Mouse (Mus musculus) embryonic facial prominence, embryonic 10.5 days (tissue): ENCODE measurements at regions not wholly inside any gene's neighbourhood (a gene's known extent, or its start where the extent isn't known, plus 50 kb on each side); places are given as distances from the start of the nearest gene placed in this dataset.

ENCODE experiments used
- DNase-seq: peaks from one replicate; pipeline ENCODE4 v3.0.0-alpha.2; 2017; ENCODE audit warnings: low spot score
- H3K27ac ChIP-seq: fragments of 300-500 bp; sonication (generic); replicated peaks from 2 replicates; pipeline ENCODE4 v1.5.1; 2016; ENCODE audit warnings: mild to moderate bottlenecking
- H3K27me3 ChIP-seq: fragments of 300-500 bp; sonication (generic); replicated peaks from 2 replicates; pipeline ENCODE4 v1.6.1; 2016; ENCODE audit warnings: low read depth, mild to moderate bottlenecking; ENCODE audit not compliant: poor library complexity, severe bottlenecking
- H3K36me3 ChIP-seq: fragments of 300-500 bp; sonication (generic); replicated peaks from 2 replicates; pipeline ENCODE4 v1.6.1; 2016; ENCODE audit warnings: mild to moderate bottlenecking, moderate library complexity
- H3K4me1 ChIP-seq: fragments of 300-500 bp; sonication (generic); 2 replicates; pipeline ENCODE4 v1.6.1; 2016
- H3K4me3 ChIP-seq: fragments of 300-500 bp; sonication (generic); 2 replicates; pipeline ENCODE4 v1.5.1; 2016; ENCODE audit warnings: mild to moderate bottlenecking, moderate library complexity
- H3K9me3 ChIP-seq: fragments of 300-500 bp; sonication (generic); 2 replicates; pipeline ENCODE4 v1.6.1; 2016; ENCODE audit warnings: mild to moderate bottlenecking
- WGBS: fragments of 180-500 bp; shearing (Covaris S2); methylation state at CpG from one replicate; pipeline ENCODE4 v1.1.7; 2016; 5-methylcytosine and 5-hydroxymethylcytosine counted together

DNA sequence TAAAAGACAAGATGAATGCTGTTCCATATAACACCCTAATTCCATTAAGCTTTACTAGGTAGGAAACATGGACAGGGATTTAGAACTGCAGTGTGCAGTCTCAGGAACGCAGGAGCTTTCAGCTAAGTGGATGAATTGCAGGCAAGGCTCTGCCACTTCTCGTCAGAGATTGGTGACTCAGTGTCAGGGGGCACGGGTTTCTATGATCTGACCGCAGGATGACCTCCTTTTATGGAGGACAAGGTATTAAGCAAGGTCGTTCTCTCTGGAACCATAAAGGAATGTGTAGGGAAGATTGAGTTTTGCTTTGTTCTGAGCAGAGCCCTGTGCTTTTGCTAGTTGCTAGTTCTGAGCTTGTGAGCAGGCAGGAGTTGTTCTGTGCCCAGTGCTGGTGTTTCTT lies 373.7 kb downstream of the Cmpk2 start:
- Histone ChIP-seq H3K4me1 (peaks cover 8% of the 10 kb centered on the region), H3K9me3 (no peaks in the 10 kb centered on the region), H3K4me3 (no peak overlapping the region), H3K36me3 (no peaks in the 10 kb centered on the region), H3K27ac (peak overlapping the region; percentile 27; the same call in 1 of the 2 replicates), H3K27me3 (no peaks in the 10 kb centered on the region)
- 34% methylated on average over 5 of the region's 5 CpGs for WGBS
- peak; percentile 37 for DNase-seq

DNA sequence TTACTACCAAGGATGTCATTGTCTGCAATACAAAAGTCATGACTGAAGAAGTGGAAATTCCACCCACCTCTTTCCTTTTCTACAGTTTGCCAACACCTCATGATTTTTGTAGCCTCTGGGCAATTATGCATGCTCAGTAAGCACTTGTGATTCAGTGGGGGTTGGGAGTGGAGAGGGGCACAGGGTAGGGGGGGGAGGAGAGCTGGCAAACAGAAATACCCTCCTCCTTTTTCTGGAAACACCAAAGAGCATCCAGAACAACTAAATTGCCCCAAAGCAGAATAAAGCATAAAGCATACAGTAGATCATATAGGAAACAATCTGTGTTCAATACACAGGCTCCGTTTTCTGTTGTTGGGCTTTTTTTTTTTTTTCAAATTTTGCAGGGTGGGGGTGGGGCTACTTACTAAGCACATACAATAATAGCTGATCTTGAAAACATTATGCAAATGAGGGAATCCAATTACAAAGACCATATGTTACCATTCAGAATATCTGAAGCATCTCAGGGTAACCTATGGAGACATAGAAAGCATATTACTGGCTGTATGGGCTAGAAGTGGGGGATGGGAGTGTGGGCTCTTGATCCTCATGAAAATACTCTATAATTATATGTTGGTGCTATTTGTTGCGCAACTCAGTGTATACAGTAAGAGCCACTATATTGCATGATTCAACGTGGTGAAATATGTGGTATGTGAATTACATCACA lies 352.4 kb downstream of the Cmpk2 start:
- Histone ChIP-seq H3K9me3 (no peaks in the 10 kb centered on the region), H3K4me3 (no peak overlapping the region), H3K4me1 (peaks cover 21% of the 10 kb centered on the region), H3K27ac (peak overlapping the region; percentile 31; the same call in 1 of the 2 replicates), H3K27me3 (no peaks in the 10 kb centered on the region), H3K36me3 (no peaks in the 10 kb centered on the region)
- 65% methylated on average over 3 of the region's 3 CpGs for WGBS
- no peak for DNase-seq

DNA sequence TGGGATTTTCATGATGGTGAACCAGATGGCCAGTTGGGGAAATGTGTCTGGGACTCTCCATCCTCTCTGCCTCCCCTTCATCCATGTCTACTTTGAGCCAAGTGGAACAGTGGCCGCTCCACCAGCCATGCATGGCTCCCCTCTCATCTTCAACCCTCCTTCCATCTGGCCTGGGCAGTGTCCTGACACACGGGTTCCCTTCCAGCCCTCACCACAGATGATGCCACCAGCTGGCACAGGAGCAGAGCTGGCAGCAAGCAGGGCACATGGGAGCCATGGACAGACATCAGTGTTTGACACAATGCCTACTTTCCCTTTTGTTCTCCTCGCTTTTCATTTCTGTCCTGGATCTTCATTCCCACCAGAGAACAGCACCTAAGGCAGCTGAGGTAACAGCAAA lies 348.9 kb downstream of the Cmpk2 start:
- Histone ChIP-seq H3K4me1 (peaks cover 32% of the 10 kb centered on the region), H3K4me3 (no peak overlapping the region), H3K27me3 (no peaks in the 10 kb centered on the region), H3K9me3 (no peaks in the 10 kb centered on the region), H3K27ac (no peak overlapping the region), H3K36me3 (no peaks in the 10 kb centered on the region)
- WGBS: 91% methylated on average over 3 of the region's 3 CpGs
- no peak for DNase-seq

- Histone ChIP-seq H3K4me3 (no peak overlapping the region), H3K36me3 (no peaks in the 10 kb centered on the region), H3K4me1 (peaks cover 19% of the 10 kb centered on the region), H3K27ac (no peak overlapping the region), H3K9me3 (no peaks in the 10 kb centered on the region), H3K27me3 (no peaks in the 10 kb centered on the region)
- 49% methylated on average over 8 of the region's 8 CpGs for WGBS
- DNase-seq: no peak
These were observed 346.8 kb downstream of the Cmpk2 start for GRCm38 (mm10) chr12:26815771-26816170.

- no peaks in the 10 kb centered on the region for H3K27me3 ChIP-seq
- no peaks in the 10 kb centered on the region for H3K36me3 ChIP-seq
- no peaks in the 10 kb centered on the region for H3K9me3 ChIP-seq
- H3K4me1 ChIP-seq: peaks cover 17% of the 10 kb centered on the region
- H3K4me3 ChIP-seq: no peak overlapping the region
- 80% methylated on average over 5 of the region's 5 CpGs for WGBS
- DNase-seq: no peak
- peak overlapping the region; percentile 32; the same call in 1 of the 2 replicates for H3K27ac ChIP-seq
These were observed 341.7 kb downstream of the Cmpk2 start for GRCm38 (mm10) chr12:26810565-26811177.

- DNase-seq: peak; percentile 37
- no peaks in the 10 kb centered on the region for H3K27me3 ChIP-seq
- H3K36me3 ChIP-seq: no peaks in the 10 kb centered on the region
- 0 out of 2 replicates have a peak overlapping the region, but pooled peaks have one; percentile 30 for H3K27ac ChIP-seq
- 4% methylated on average over 4 of the region's 4 CpGs for WGBS
- H3K4me1 ChIP-seq: peaks cover 12% of the 10 kb centered on the region
- no peaks in the 10 kb centered on the region for H3K9me3 ChIP-seq
- H3K4me3 ChIP-seq: no peak overlapping the region
These were observed 340.7 kb downstream of the Cmpk2 start for GRCm38 (mm10) chr12:26809670-26810069.

GRCm38 (mm10) chr12:26802542-26802941 lies 333.5 kb downstream of the Cmpk2 start:
- 79% methylated on average over 5 of the region's 5 CpGs for WGBS
- H3K9me3 ChIP-seq: no peaks in the 10 kb centered on the region
- H3K4me3 ChIP-seq: no peak overlapping the region
- H3K27me3 ChIP-seq: no peaks in the 10 kb centered on the region
- no peak for DNase-seq
- H3K27ac ChIP-seq: no peak overlapping the region
- H3K4me1 ChIP-seq: no peaks in the 10 kb centered on the region
- H3K36me3 ChIP-seq: no peaks in the 10 kb centered on the region

- DNase-seq: no peak
- Histone ChIP-seq H3K9me3 (no peaks in the 10 kb centered on the region), H3K4me1 (peaks cover 10% of the 10 kb centered on the region), H3K27me3 (no peaks in the 10 kb centered on the region), H3K36me3 (no peaks in the 10 kb centered on the region), H3K4me3 (no peak overlapping the region), H3K27ac (no peak overlapping the region)
- 85% methylated on average over 6 of the region's 6 CpGs for WGBS
These were observed 330.3 kb downstream of the Cmpk2 start for GRCm38 (mm10) chr12:26799310-26799709.

- no peak overlapping the region for H3K4me3 ChIP-seq
- peak overlapping the region; percentile 71 for H3K27ac ChIP-seq
- no peak for DNase-seq
- H3K27me3 ChIP-seq: no peaks in the 10 kb centered on the region
- no peaks in the 10 kb centered on the region for H3K9me3 ChIP-seq
- no peaks in the 10 kb centered on the region for H3K36me3 ChIP-seq
- WGBS: 69% methylated on average over 2 of the region's 2 CpGs
- H3K4me1 ChIP-seq: peaks cover 10% of the 10 kb centered on the region
These were observed 327.4 kb downstream of the Cmpk2 start for GRCm38 (mm10) chr12:26796367-26796766.

- H3K27ac ChIP-seq: no peak overlapping the region
- peaks cover 4% of the 10 kb centered on the region; the same call in 1 of the 2 replicates for H3K4me1 ChIP-seq
- H3K36me3 ChIP-seq: no peaks in the 10 kb centered on the region
- WGBS: 89% methylated on average over 10 of the region's 10 CpGs
- no peaks in the 10 kb centered on the region for H3K27me3 ChIP-seq
- no peak overlapping the region for H3K4me3 ChIP-seq
- no peaks in the 10 kb centered on the region for H3K9me3 ChIP-seq
- DNase-seq: no peak
These were observed 320.4 kb downstream of the Cmpk2 start for GRCm38 (mm10) chr12:26789336-26789846.

- 68% methylated on average over 2 of the region's 2 CpGs for WGBS
- Histone ChIP-seq H3K27me3 (no peaks in the 10 kb centered on the region), H3K36me3 (no peaks in the 10 kb centered on the region), H3K9me3 (no peaks in the 10 kb centered on the region; the same call in 1 of the 2 replicates), H3K4me1 (peaks cover 4% of the 10 kb centered on the region; the same call in 1 of the 2 replicates), H3K27ac (no peak overlapping the region), H3K4me3 (no peak overlapping the region)
- DNase-seq: no peak
These were observed 316.5 kb downstream of the Cmpk2 start for GRCm38 (mm10) chr12:26785550-26785949.

GRCm38 (mm10) chr12:26784426-26784825 lies 315.4 kb downstream of the Cmpk2 start:
- 88% methylated on average over 3 of the region's 3 CpGs for WGBS
- no peak for DNase-seq
- H3K27ac ChIP-seq: no peak overlapping the region
- H3K4me3 ChIP-seq: no peak overlapping the region
- no peaks in the 10 kb centered on the region for H3K4me1 ChIP-seq
- no peaks in the 10 kb centered on the region for H3K27me3 ChIP-seq
- H3K36me3 ChIP-seq: no peaks in the 10 kb centered on the region
- peaks cover 2% of the 10 kb centered on the region; the same call in 1 of the 2 replicates for H3K9me3 ChIP-seq

DNA sequence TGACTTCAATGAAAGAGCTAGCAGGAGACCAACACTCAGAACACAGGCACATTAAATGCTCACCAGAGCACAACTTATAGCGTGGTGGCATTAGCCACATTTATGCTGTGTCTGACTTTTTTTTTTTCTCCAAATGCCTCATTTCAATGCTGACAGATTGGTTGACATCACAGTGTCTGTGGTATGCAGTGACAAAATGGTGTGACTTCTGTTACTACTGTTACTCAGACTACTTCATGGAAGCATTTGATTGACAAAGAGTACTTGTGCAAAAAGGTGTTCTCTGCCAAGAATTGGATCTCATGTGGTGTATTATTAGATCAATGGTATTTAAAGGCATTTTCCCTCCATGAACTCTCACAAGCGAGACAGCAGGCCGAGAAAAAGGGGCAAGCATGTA lies 314.8 kb downstream of the Cmpk2 start:
- Histone ChIP-seq H3K27me3 (no peaks in the 10 kb centered on the region), H3K4me1 (no peaks in the 10 kb centered on the region), H3K36me3 (no peaks in the 10 kb centered on the region), H3K4me3 (no peak overlapping the region), H3K27ac (no peak overlapping the region), H3K9me3 (peaks cover 2% of the 10 kb centered on the region; the same call in 1 of the 2 replicates)
- 92% methylated on average over 3 of the region's 3 CpGs for WGBS
- no peak for DNase-seq
